Mouse (Mus musculus) neural tube, embryonic 12.5 days (tissue): ENCODE results near the gene Pgk2. TPM values are rescaled to one million over a fixed set of nuclear protein-coding genes. Genes with fewer than 3 reads are reported as not detected.
"Not testable (repeated sequence)": the region's sequence is repeated elsewhere in the genome, so short reads cannot be mapped to it uniquely, and the experiment has no call there.

Source experiments
- ATAC-seq: fragments of 200-750 bp; cut with Nextera tagmentation; 2 replicates; pipeline ENCODE4 v1.8.0; 2017; ENCODE audit warnings: low read depth, mild to moderate bottlenecking, moderate TSS enrichment, moderate library complexity; ENCODE audit not compliant: low FRiP score
- H3K27ac ChIP-seq: fragments of 300-500 bp; sonication (generic); 2 replicates; pipeline ENCODE4 v1.5.1; 2016
- H3K27me3 ChIP-seq: fragments of 300-500 bp; sonication (generic); replicated peaks from 2 replicates; pipeline ENCODE4 v1.6.1; 2016; ENCODE audit warnings: mild to moderate bottlenecking
- H3K36me3 ChIP-seq: fragments of 300-500 bp; sonication (generic); 2 replicates; pipeline ENCODE4 v1.6.1; 2016; ENCODE audit warnings: mild to moderate bottlenecking
- H3K4me1 ChIP-seq: fragments of 300-500 bp; sonication (generic); 2 replicates; pipeline ENCODE4 v1.6.1; 2016
- H3K4me2 ChIP-seq: fragments of 300-500 bp; sonication (generic); replicated peaks from 2 replicates; pipeline ENCODE4 v1.6.1; 2016; ENCODE audit warnings: mild to moderate bottlenecking
- H3K4me3 ChIP-seq: fragments of 300-500 bp; sonication (generic); 2 replicates; pipeline ENCODE4 v1.5.1; 2016
- H3K9ac ChIP-seq: fragments of 300-500 bp; sonication (generic); 2 replicates; pipeline ENCODE4 v1.6.1; 2016; ENCODE audit warnings: mild to moderate bottlenecking
- H3K9me3 ChIP-seq: fragments of 300-500 bp; sonication (generic); 2 replicates; pipeline ENCODE4 v1.6.1; 2016; ENCODE audit warnings: mild to moderate bottlenecking
- WGBS: fragments of 180-500 bp; shearing (Covaris S2); methylation state at CpG from one replicate; pipeline ENCODE4 v1.1.7; 2016; 5-methylcytosine and 5-hydroxymethylcytosine counted together
- polyA plus RNA-seq: library from polyadenylated mRNA; unstranded; fragments of >200 nt; fragmentation: Nextera tagmentation; extraction: Ambion mirVana; gene quantifications from 2 replicates; pipeline ENCODE4 v1.2.1, GENCODE M21; 2016

Pgk2 gene
- not detected in 2 replicates for polyA plus RNA-seq

DNA sequence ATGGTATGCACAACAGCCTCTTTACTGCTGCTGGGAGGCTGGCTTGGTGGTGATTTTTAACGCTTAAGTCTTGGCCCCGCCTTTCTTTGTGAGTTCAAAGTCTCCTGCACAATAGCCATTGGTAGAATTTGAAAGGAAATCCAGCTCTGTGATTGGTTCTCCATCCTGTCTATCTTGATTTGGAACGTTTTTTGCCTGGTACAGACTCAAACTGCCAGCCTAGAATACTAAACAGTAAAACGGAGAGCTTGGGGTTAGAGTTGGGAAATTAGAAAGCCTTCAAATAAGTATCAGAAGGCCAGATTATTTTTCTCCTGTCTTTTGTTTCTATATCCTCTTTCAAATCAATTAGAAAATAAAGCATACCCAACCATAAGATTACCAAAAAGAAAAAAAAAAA is at the start of gene Pgk2:
Gene Pgk2, minus strand, starts transcription at position 101 of the 400 bp plus-strand sequence.
- no peaks in the 10 kb centered on the region for H3K36me3 ChIP-seq
- no peak within 1 kb of the TSS for H3K9ac ChIP-seq
- no peaks in the 10 kb centered on the region for H3K4me1 ChIP-seq
- no peak within 1 kb of the TSS for H3K4me2 ChIP-seq
- no peaks in the 10 kb centered on the region for H3K27me3 ChIP-seq
- no peak for ATAC-seq
- no peaks in the 10 kb centered on the region for H3K9me3 ChIP-seq
- no peak within 1 kb of the TSS for H3K27ac ChIP-seq
- WGBS: 76% methylated on average over 4 of the region's 4 CpGs
- no peak within 1 kb of the TSS for H3K4me3 ChIP-seq

DNA sequence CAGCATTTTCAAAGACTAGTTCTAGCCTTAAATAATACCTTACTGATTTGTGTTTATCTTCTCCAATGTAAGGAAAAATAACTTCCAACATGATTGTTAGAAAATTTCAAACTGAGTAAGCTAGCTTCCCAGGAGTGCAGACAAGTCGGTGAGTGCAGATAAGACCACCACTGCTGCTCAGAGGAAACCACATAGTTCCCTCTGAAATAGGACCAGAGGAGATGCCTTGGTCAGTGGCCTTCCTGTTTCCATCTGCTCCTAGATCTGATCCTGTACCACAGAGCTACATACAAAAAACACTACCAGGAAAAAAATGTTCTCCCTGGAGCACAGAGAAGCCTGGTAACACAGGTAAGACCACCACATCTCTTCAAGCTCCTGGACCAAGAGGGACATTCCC is 44.0 kb upstream of the Pgk2 start:
- Histone ChIP-seq H3K4me3 (no peak overlapping the region), H3K27me3 (no peaks in the 10 kb centered on the region), H3K36me3 (no peaks in the 10 kb centered on the region), H3K4me2 (no peak overlapping the region), H3K9me3 (no peaks in the 10 kb centered on the region), H3K9ac (no peak overlapping the region), H3K27ac (no peak overlapping the region), H3K4me1 (no peaks in the 10 kb centered on the region)
- 93% methylated on average over 1 of the region's 1 CpGs for WGBS
- no peak for ATAC-seq

DNA sequence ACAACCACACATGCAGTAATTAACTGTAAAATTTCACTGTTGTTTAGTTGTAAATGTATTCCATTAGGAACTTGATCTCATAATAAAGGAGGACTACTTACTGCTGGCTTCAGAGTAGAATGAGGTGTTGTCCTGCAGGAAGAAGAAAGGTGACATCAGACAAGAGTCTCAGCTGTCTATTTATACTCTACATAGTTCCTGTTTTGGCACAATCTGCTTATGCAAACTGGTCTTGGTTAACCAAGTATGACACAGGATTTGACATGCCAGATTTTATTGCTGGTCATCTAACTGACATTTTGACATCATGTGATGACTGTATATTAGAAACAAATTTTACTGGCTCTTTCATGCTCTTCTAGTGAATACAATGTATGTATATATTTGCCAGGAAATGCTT is 33.7 kb upstream of the Pgk2 start, which contains the start of gene Crisp3:
Gene Crisp3, minus strand, starts transcription at position 154 of the 400 bp plus-strand sequence.
- Histone ChIP-seq H3K27ac (no peak within 1 kb of the TSS), H3K4me3 (no peak within 1 kb of the TSS), H3K4me2 (no peak within 1 kb of the TSS), H3K4me1 (no peaks in the 10 kb centered on the region), H3K27me3 (no peaks in the 10 kb centered on the region), H3K9me3 (no peaks in the 10 kb centered on the region), H3K9ac (no peak within 1 kb of the TSS), H3K36me3 (no peaks in the 10 kb centered on the region)
- ATAC-seq: no peak

- not testable (repeated sequence) for H3K4me2 ChIP-seq, H3K27me3 ChIP-seq, H3K4me3 ChIP-seq, ATAC-seq, H3K9ac ChIP-seq, H3K9me3 ChIP-seq, H3K4me1 ChIP-seq, H3K27ac ChIP-seq, H3K36me3 ChIP-seq
Observed at GRCm38 (mm10) chr17:40201803-40202202, 6.6 kb downstream of the Pgk2 start.

DNA sequence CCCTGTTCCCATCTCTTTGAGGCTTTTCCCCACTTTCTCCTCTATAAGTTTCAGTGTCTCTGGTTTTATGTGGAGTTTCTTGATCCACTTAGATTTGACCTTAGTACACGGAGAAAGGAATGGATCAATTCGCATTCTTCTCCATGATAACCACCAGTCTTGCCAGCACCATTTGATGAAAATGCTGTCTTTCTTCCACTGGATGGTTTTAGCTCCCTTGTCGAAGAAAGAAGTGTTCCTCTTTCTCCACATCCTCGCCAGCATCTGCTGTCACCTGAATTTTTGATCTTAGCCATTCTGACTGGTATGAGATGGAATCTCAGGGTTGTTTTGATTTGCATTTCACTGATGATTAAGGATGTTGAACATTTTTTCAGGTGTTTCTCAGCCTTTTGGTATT is 18.2 kb downstream of the Pgk2 start:
- not testable (repeated sequence) for H3K4me1 ChIP-seq, H3K4me2 ChIP-seq, ATAC-seq, H3K27ac ChIP-seq, H3K27me3 ChIP-seq, H3K36me3 ChIP-seq, H3K9me3 ChIP-seq, H3K4me3 ChIP-seq, H3K9ac ChIP-seq
- WGBS: 86% methylated on average over 4 of the region's 4 CpGs

DNA sequence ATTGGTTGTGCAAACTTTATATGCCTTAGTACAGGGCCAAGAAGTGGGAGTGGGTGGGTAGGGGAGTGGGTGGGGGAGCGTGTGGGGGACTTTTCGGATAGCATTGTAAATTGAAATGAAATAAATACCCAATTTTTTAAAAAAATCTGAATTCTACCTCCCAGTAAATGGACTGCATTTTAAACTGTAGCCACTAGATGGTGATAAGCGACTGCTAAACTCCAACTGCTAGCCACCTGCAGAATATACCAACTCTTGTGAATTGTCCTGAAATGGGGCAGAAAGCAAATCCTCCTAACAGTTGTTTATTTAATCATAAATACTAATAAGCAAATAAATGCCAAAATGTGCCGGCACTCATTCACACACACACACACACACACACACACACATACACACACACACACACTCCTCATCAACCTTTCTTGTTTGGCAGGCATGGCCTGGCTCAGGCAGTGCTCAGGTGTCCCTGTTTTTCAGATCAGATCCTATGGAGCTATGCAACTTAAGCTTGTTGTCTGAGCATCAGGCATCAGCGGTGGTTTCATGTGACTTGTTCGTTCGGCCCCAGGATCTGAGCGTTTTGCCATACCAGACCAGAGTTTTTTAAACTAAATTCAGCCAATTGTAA is 50.6 kb downstream of the Pgk2 start:
- H3K9me3 ChIP-seq, H3K27me3 ChIP-seq, H3K27ac ChIP-seq, H3K36me3 ChIP-seq, H3K4me1 ChIP-seq, H3K4me3 ChIP-seq, ATAC-seq, H3K4me2 ChIP-seq, H3K9ac ChIP-seq: not testable (repeated sequence)
- 50% methylated on average over 8 of the region's 8 CpGs for WGBS

Other genes with a start within 250 kb of the Pgk2 start
- gene AC192777.2, start 113.2 kb downstream of the Pgk2 start, polyA plus RNA-seq: not detected in 2 replicates
- gene Crisp3, start 33.6 kb upstream of the Pgk2 start, polyA plus RNA-seq: not detected in 2 replicates
- not detected in 2 replicates for gene Crisp1, start 110.6 kb upstream of the Pgk2 start, polyA plus RNA-seq